Mouse (Mus musculus) testis, adult 2 months (tissue): Measurements from ENCODE around the gene Dazap1.
"Not testable (repeated sequence)": the region's sequence is repeated elsewhere in the genome, so short reads cannot be mapped to it uniquely, and the experiment has no call there.

Experiments used
- CTCF ChIP-seq: fragments of 200-500 bp; IDR thresholded peaks from 2 replicates; pipeline ENCODE4 v1.5.1; 2012; ENCODE audit warnings: low read depth, mild to moderate bottlenecking, inconsistent platforms, low read length, moderate library complexity; ENCODE audit not compliant: control insufficient read depth, insufficient read depth, insufficient replicate concordance
- POLR2A ChIP-seq: fragments of 200-500 bp; IDR thresholded peaks from 2 replicates; pipeline ENCODE4 v1.6.1; 2012; ENCODE audit warnings: low read depth, mild to moderate bottlenecking, inconsistent platforms, low read length, moderate library complexity; ENCODE audit not compliant: control insufficient read depth

DNA sequence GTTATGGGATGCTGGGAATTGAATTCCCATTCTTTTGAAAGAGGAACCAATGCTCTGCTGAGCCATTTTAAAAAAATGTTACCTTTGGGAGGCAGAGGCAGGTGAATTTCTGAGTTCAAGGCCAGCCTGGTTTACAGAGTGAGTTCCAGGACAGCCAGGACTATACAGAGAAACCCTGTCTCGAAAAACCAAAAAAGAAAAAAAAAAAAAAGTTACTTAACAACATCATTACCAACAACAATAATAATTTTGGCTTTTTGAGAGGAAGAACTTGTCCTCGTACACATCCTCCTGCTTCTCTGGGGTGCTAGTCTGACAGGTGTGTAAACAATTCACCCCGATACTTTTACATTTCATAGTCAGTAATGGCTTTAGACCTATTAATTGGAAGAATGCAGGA is 12.8 kb upstream of the Dazap1 start:
- TF ChIP-seq POLR2A, CTCF: not testable (repeated sequence)
